Comparison of ENCODE assay signal across 27 mouse cellular contexts in the genomic region with DNA sequence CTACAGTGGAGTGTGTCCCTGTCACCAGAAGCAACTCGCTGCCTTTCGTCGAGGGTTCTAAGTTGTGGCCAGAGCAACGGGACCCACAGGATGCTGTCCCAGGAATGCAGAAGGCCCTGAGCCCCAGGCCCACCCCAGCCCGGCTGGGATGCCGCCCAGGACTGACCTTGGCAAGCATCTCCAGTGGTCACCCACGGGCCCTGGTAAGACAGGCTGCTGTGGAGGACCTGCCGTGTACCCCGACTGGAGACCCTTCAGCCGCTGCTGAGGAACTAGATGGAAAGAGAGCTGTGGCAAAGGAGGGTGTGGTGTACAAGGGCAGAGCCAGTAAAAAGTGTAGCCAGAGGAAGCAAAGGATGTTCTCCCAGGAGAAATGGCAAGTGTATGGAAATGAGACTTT. TPM values are rescaled to one million over a fixed set of nuclear protein-coding genes. Genes with fewer than 3 reads are reported as not detected.
A peak's percentile ranks its signal among the peaks of the same experiment; 100 is the strongest.
DNase-seq lines count a peak whose midpoint lies in the region; ATAC-seq and TF ChIP-seq lines count a peak whose summit lies in the region.
"Had no signal": no experiment of that assay in that cellular context is flagged by ENCODE, and none has a peak within 500 bp of the region (broad histone marks: within the 10 kb centered on the region; RNA-seq: fewer than 3 reads in every experiment).

No protein-coding gene starts in this region.

- no peaks in the 10 kb centered on the region for H3K27me3 ChIP-seq in forebrain, embryonic 10.5 days (ENCODE audit: poor library complexity, severe bottlenecking)
- H3K27me3 ChIP-seq in forebrain, embryonic 16.5 days (replicated peaks; ENCODE audit: control insufficient read depth, insufficient read depth, low read length) = no peaks in the 10 kb centered on the region
- peaks cover 18% of the 10 kb centered on the region for H3K27me3 ChIP-seq in heart, embryonic 10.5 days (ENCODE audit: insufficient read depth, poor library complexity, severe bottlenecking)
- peaks cover 52% of the 10 kb centered on the region for H3K27me3 ChIP-seq in E14TG2a.4 (ENCODE audit: insufficient read depth, low read length)
- peaks cover 3% of the 10 kb centered on the region; the same call in 1 of the 2 replicates for H3K27me3 ChIP-seq in limb, embryonic 10.5 days (ENCODE audit: low read depth, poor library complexity, severe bottlenecking)
- no peaks in the 10 kb centered on the region for H3K27me3 ChIP-seq in midbrain, embryonic 16.5 days (ENCODE audit: control insufficient read depth, insufficient read depth, low read depth, low read length)
- H3K27me3 ChIP-seq: CH12.LX; embryonic facial prominence, embryonic 12.5 days; forebrain, embryonic 12.5 days had no signal

- no peak for TF ChIP-seq CTCF in E14TG2a.4 (conservative IDR thresholded peaks at IDR 0.05; ENCODE audit: low read length)

- DNase-seq in forebrain, embryonic 10.5 days (ENCODE audit: extremely low spot score, low spot score) = no peak
- peak; percentile 58 for DNase-seq in heart, embryonic 10.5 days (ENCODE audit: low spot score)
- no peak for DNase-seq in heart, adult 9 months (ENCODE audit: low spot score in 2 of 2)
- no peak for DNase-seq in limb, embryonic 10.5 days (ENCODE audit: low spot score)
- DNase-seq: adrenal gland, adult 8-10 months; adrenal gland, postnatal 14 days; adrenal gland, postnatal 36 days; B cell, adult 2 months; cerebellum, adult 11-12 months; cerebellum, adult 2 months; cerebellum, adult 9-10 months; cerebellum, postnatal 10 days; cerebellum, postnatal 25 days; forebrain, postnatal 0 days had no signal

- 0 out of 2 replicates have a peak overlapping the region, but pooled peaks have one; percentile 44 for H3K27ac ChIP-seq in forebrain, embryonic 10.5 days
- no peak overlapping the region for H3K27ac ChIP-seq in forebrain, embryonic 16.5 days (ENCODE audit: low read length)
- no peak overlapping the region for H3K27ac ChIP-seq in heart, embryonic 10.5 days
- H3K27ac ChIP-seq in limb, embryonic 10.5 days = 0 out of 2 replicates have a peak overlapping the region, but pooled peaks have one; percentile 25
- H3K27ac ChIP-seq in midbrain, embryonic 16.5 days (ENCODE audit: low read length) = no peak overlapping the region
- H3K27ac ChIP-seq: embryonic facial prominence, embryonic 12.5 days; forebrain, embryonic 12.5 days had no signal

- 93% methylated on average over 10 of the region's 10 CpGs for WGBS in forebrain, embryonic 10.5 days
- WGBS in forebrain, embryonic 16.5 days = 93% methylated on average over 10 of the region's 10 CpGs
- WGBS in heart, embryonic 10.5 days = 80% methylated on average over 10 of the region's 10 CpGs
- WGBS in limb, embryonic 10.5 days = 88% methylated on average over 10 of the region's 10 CpGs
- 91% methylated on average over 10 of the region's 10 CpGs for WGBS in midbrain, embryonic 16.5 days

- no peak for ATAC-seq in forebrain, embryonic 16.5 days
- no peak for ATAC-seq in midbrain, embryonic 16.5 days
- ATAC-seq: activated CD4-positive, CD25-positive, alpha-beta regulatory T cell, adult 4 months; CD4-positive, CD25-positive, alpha-beta regulatory T cell, adult 4 months; forebrain, embryonic 14.5 days; forebrain, postnatal 0 days; Patski had no signal

- no peak overlapping the region for H3K4me2 ChIP-seq in forebrain, embryonic 16.5 days (ENCODE audit: low read length)
- no peak overlapping the region for H3K4me2 ChIP-seq in midbrain, embryonic 16.5 days (ENCODE audit: low read length)
- H3K4me2 ChIP-seq: embryonic facial prominence, embryonic 12.5 days; forebrain, embryonic 12.5 days had no signal

- no peaks in the 10 kb centered on the region for H3K36me3 ChIP-seq in forebrain, embryonic 10.5 days (replicated peaks)
- H3K36me3 ChIP-seq in forebrain, embryonic 16.5 days (ENCODE audit: control insufficient read depth, insufficient read depth) = no peaks in the 10 kb centered on the region
- no peaks in the 10 kb centered on the region for H3K36me3 ChIP-seq in heart, embryonic 10.5 days
- H3K36me3 ChIP-seq in E14TG2a.4 (ENCODE audit: insufficient read depth, low read length) = no peaks in the 10 kb centered on the region
- H3K36me3 ChIP-seq in limb, embryonic 10.5 days = no peaks in the 10 kb centered on the region
- H3K36me3 ChIP-seq in midbrain, embryonic 16.5 days (ENCODE audit: control insufficient read depth, insufficient read depth, low read length) = no peaks in the 10 kb centered on the region
- H3K36me3 ChIP-seq: embryonic facial prominence, embryonic 10.5 days; embryonic facial prominence, embryonic 12.5 days; forebrain, embryonic 12.5 days; G1E had no signal

- H3K9ac ChIP-seq in forebrain, embryonic 16.5 days (replicated peaks; ENCODE audit: low read depth, low read length) = no peak overlapping the region
- no peak overlapping the region for H3K9ac ChIP-seq in midbrain, embryonic 16.5 days (ENCODE audit: low read depth, low read length)
- H3K9ac ChIP-seq: embryonic facial prominence, embryonic 12.5 days; forebrain, embryonic 12.5 days; forebrain, postnatal 0 days had no signal

- H3K9me3 ChIP-seq in forebrain, embryonic 10.5 days = no peaks in the 10 kb centered on the region
- peaks cover 3% of the 10 kb centered on the region; the same call in 1 of the 2 replicates for H3K9me3 ChIP-seq in forebrain, embryonic 16.5 days (ENCODE audit: control insufficient read depth, low read length)
- H3K9me3 ChIP-seq in heart, embryonic 10.5 days = no peaks in the 10 kb centered on the region
- H3K9me3 ChIP-seq in E14TG2a.4 (ENCODE audit: low read length) = 0 out of 2 replicates have a peak, but pooled peaks cover 5% of the 10 kb centered on the region
- no peaks in the 10 kb centered on the region for H3K9me3 ChIP-seq in limb, embryonic 10.5 days (replicated peaks)
- peaks cover 8% of the 10 kb centered on the region for H3K9me3 ChIP-seq in midbrain, embryonic 16.5 days (replicated peaks; ENCODE audit: control insufficient read depth, low read length, poor library complexity, severe bottlenecking)
- H3K9me3 ChIP-seq: embryonic facial prominence, embryonic 12.5 days had no signal

- H3K4me1 ChIP-seq in forebrain, embryonic 10.5 days = 0 out of 2 replicates have a peak, but pooled peaks cover 4% of the 10 kb centered on the region
- no peaks in the 10 kb centered on the region for H3K4me1 ChIP-seq in forebrain, embryonic 16.5 days (replicated peaks; ENCODE audit: control insufficient read depth, insufficient read depth, low read length)
- 0 out of 2 replicates have a peak, but pooled peaks cover 5% of the 10 kb centered on the region for H3K4me1 ChIP-seq in heart, embryonic 10.5 days
- H3K4me1 ChIP-seq in E14TG2a.4 (replicated peaks; ENCODE audit: low read depth, low read length) = peaks cover 14% of the 10 kb centered on the region
- no peaks in the 10 kb centered on the region for H3K4me1 ChIP-seq in limb, embryonic 10.5 days
- no peaks in the 10 kb centered on the region for H3K4me1 ChIP-seq in midbrain, embryonic 16.5 days (ENCODE audit: control insufficient read depth, insufficient read depth, low read length)
- H3K4me1 ChIP-seq: embryonic facial prominence, embryonic 12.5 days; forebrain, embryonic 12.5 days had no signal

- H3K4me3 ChIP-seq in forebrain, embryonic 10.5 days = no peak overlapping the region
- no peak overlapping the region for H3K4me3 ChIP-seq in forebrain, embryonic 16.5 days (replicated peaks; ENCODE audit: low read length)
- no peak overlapping the region for H3K4me3 ChIP-seq in heart, embryonic 10.5 days
- H3K4me3 ChIP-seq in E14TG2a.4 (replicated peaks; ENCODE audit: low read length) = peak overlapping the region; percentile 69
- no peak overlapping the region for H3K4me3 ChIP-seq in limb, embryonic 10.5 days
- no peak overlapping the region for H3K4me3 ChIP-seq in midbrain, embryonic 16.5 days (ENCODE audit: low read depth, low read length)
- H3K4me3 ChIP-seq: embryonic facial prominence, embryonic 10.5 days; embryonic facial prominence, embryonic 12.5 days; forebrain, embryonic 12.5 days had no signal

RNA-seq across cellular contexts. Expression of gene Zfp831, which starts 1.6 kb away (rescaled TPM):
- polyA plus RNA-seq in forebrain, embryonic 10.5 days (2016; fragmentation: Nextera tagmentation; extraction: Ambion mirVana) = 0.01 TPM in 1 of 2 replicates, not detected in the other
- polyA plus RNA-seq in forebrain, embryonic 16.5 days (2015; fragmentation: Nextera tagmentation; extraction: Ambion mirVana) = not detected in 2 replicates
- not detected in 2 replicates for polyA plus RNA-seq in heart, embryonic 10.5 days (2016; fragmentation: Nextera tagmentation; extraction: Ambion mirVana)
- not detected in 2 replicates for polyA plus RNA-seq in limb, embryonic 10.5 days (2016; fragmentation: Nextera tagmentation; extraction: Ambion mirVana)
- not detected in 2 replicates for polyA plus RNA-seq in midbrain, embryonic 16.5 days (2015; fragmentation: Nextera tagmentation; extraction: Ambion mirVana)
- polyA plus RNA-seq: embryonic facial prominence, embryonic 10.5 days; embryonic facial prominence, embryonic 12.5 days; embryonic facial prominence, embryonic 14.5 days; forebrain, embryonic 12.5 days; forebrain, embryonic 14.5 days; G1E; Patski had no signal

Comparison
In these comparisons a context has a peak if more than half of its experiments do, and no peak if none do; other contexts are left out.
1. H3K27ac ChIP-seq: peak in forebrain, embryonic 10.5 days (single experiment) and limb, embryonic 10.5 days (single experiment); none in forebrain, embryonic 16.5 days (single experiment), heart, embryonic 10.5 days (single experiment) and midbrain, embryonic 16.5 days (single experiment).